ENCODE assay signal across 22 mouse cellular contexts in genomic region chr1:21006775-21007174, GRCm38 (mm10). TPM values are rescaled to one million over a fixed set of nuclear protein-coding genes. Genes with fewer than 3 reads are reported as not detected.
DNase-seq lines count a peak whose midpoint lies in the region; TF ChIP-seq lines count a peak whose summit lies in the region.
"Had no signal": no experiment of that assay in that cellular context is flagged by ENCODE, and none has a peak within 500 bp of the region (broad histone marks: within the 10 kb centered on the region; RNA-seq: fewer than 3 reads in every experiment).

No protein-coding gene starts in this region.

- H3K4me3 ChIP-seq in C2C12 (ENCODE audit: insufficient read depth, poor library complexity, severe bottlenecking) = no peak overlapping the region
- H3K4me3 ChIP-seq: embryonic facial prominence, embryonic 13.5 days; embryonic facial prominence, embryonic 15.5 days; erythroblast, embryonic 14.5 days; forebrain, embryonic 10.5 days; forebrain, embryonic 12.5 days had no signal

- H3K27me3 ChIP-seq in C2C12 (ENCODE audit: control insufficient read depth, insufficient read depth, insufficient read length) = no peaks in the 10 kb centered on the region
- H3K27me3 ChIP-seq: embryonic facial prominence, embryonic 13.5 days; embryonic facial prominence, embryonic 15.5 days; forebrain, embryonic 12.5 days had no signal

- no peaks in the 10 kb centered on the region for H3K79me3 ChIP-seq in C2C12 (ENCODE audit: low read depth)

- intact Hi-C loops in heart, postnatal 36 days (cut with DNase I) = no loop called here

- no peak for TF ChIP-seq CTCF in C2C12 (IDR thresholded peaks at IDR 0.05; ENCODE audit: control insufficient read depth, insufficient read depth, insufficient read length)

- H3ac ChIP-seq in C2C12 (ENCODE audit: control insufficient read depth, insufficient read length, low read depth) = no peak overlapping the region

- H3K79me2 ChIP-seq in C2C12 (ENCODE audit: control insufficient read depth, insufficient read depth) = no peaks in the 10 kb centered on the region

- peak; percentile 72 for DNase-seq in heart, adult 11 months
- DNase-seq in heart, postnatal 36 days = no peak
- DNase-seq in thymus, postnatal 14 days = peak; percentile 1
- DNase-seq in thymus, postnatal 0 days (ENCODE audit: low spot score) = no peak
- no peak for DNase-seq in cerebellum, adult 11-12 months
- DNase-seq: adrenal gland, adult 2 months; adrenal gland, postnatal 10 days; adrenal gland, postnatal 25 days; B cell, adult 2 months; cerebellum, adult 11 months; cerebellum, adult 8-10 months; cerebellum, adult 9-11 months; cerebellum, postnatal 14 days; cerebellum, postnatal 36 days; embryo, embryonic 11 days had no signal

- peaks cover 4% of the 10 kb centered on the region for H3K36me3 ChIP-seq in C2C12 (ENCODE audit: control insufficient read depth, insufficient read depth)

TF ChIP-seq in C2C12, 6 proteins besides CTCF, POLR2A, EP300 and RAD21:
- TF ChIP-seq MYOG (IDR thresholded peaks at IDR 0.05; ENCODE audit: control insufficient read depth, extremely low read depth, insufficient read length) = no peak
- peak; percentile 54 for TF ChIP-seq USF1 (IDR thresholded peaks at IDR 0.05; ENCODE audit: low read depth)

RNA-seq across cellular contexts. Expression of gene Efhc1, which starts 55.3 kb away (rescaled TPM):
- total RNA-seq in heart, postnatal 36 days (2021) = 1 to 10 TPM in 1 of 2 experiments, under 1 TPM in 1; 0.92 to 1.6 TPM
- polyA plus RNA-seq in thymus, postnatal 0 days (2015; fragmentation: Nextera tagmentation; extraction: Ambion mirVana) = 0.88 and 1.3 TPM in 2 replicates
- 0.09 TPM for polyA plus RNA-seq in C2C12 (2012; fragmentation: generic; extraction: Trizol)
- total RNA-seq: MEL had no signal
- polyA plus RNA-seq: erythroblast, embryonic 14.5 days had no signal

Comparison
In these comparisons a context has a peak if more than half of its experiments do, and no peak if none do; other contexts are left out.
1. DNase-seq: peak in heart, adult 11 months (single experiment) and thymus, postnatal 14 days (single experiment); none in heart, postnatal 36 days (0 of 2), thymus, postnatal 0 days (single experiment) and cerebellum, adult 11-12 months (single experiment).